Mouse (Mus musculus) MEL (cell line): Measurements from ENCODE around the gene Gne.

ENCODE experiments used
- CTCF ChIP-seq, 3 experiments: IDR thresholded peaks in 2 of 3; conservative IDR thresholded peaks in 1 of 3; 2 replicates each; pipeline ENCODE4 v1.5.1; 2011 to 2012; ENCODE audit warnings: low read length in 3 of 3, low read depth in 2 of 3, mild to moderate bottlenecking in 2 of 3, improper control_type of control experiment in 1 of 3, inconsistent platforms in 1 of 3, mixed read lengths in 1 of 3, moderate library complexity in 1 of 3; ENCODE audit not compliant: control insufficient read depth in 1 of 3, insufficient read depth in 1 of 3, poor library complexity in 1 of 3, severe bottlenecking in 1 of 3
- ELF1 ChIP-seq: IDR thresholded peaks from 2 replicates; pipeline ENCODE4 v1.6.1; 2014; ENCODE audit warnings: low read depth, mild to moderate bottlenecking, inconsistent platforms, low read length, improper control_type of control experiment, moderate library complexity
- EP300 ChIP-seq, 2 experiments: IDR thresholded peaks; 2 replicates each; pipeline ENCODE4 v1.6.1; 2011; ENCODE audit warnings: improper control_type of control experiment in 2 of 2, low read length in 2 of 2, low read depth in 1 of 2, mild to moderate bottlenecking in 1 of 2
- HCFC1 ChIP-seq: IDR thresholded peaks from 2 replicates; pipeline ENCODE4 v1.6.1; 2012; ENCODE audit warnings: low read depth, mild to moderate bottlenecking, inconsistent platforms, low read length, improper control_type of control experiment, moderate library complexity
- POLR2A ChIP-seq, 2 experiments: IDR thresholded peaks; 2 replicates each; pipeline ENCODE4 v1.6.1; 2011 to 2012; ENCODE audit warnings: low read length in 2 of 2, mild to moderate bottlenecking in 2 of 2, control low read depth in 1 of 2, improper control_type of control experiment in 1 of 2, low read depth in 1 of 2, moderate library complexity in 1 of 2; ENCODE audit not compliant: control insufficient read depth in 1 of 2, insufficient read depth in 1 of 2, poor library complexity in 1 of 2
- TCF12 ChIP-seq: IDR thresholded peaks from 2 replicates; pipeline ENCODE4 v1.6.1; 2014; ENCODE audit warnings: low read depth, mild to moderate bottlenecking, inconsistent platforms, low read length, improper control_type of control experiment, moderate library complexity
- UBTF ChIP-seq: IDR thresholded peaks from 2 replicates; pipeline ENCODE4 v1.6.1; 2012; ENCODE audit warnings: low read depth, mild to moderate bottlenecking, inconsistent platforms, low read length, improper control_type of control experiment, moderate library complexity, borderline replicate concordance; ENCODE audit not compliant: insufficient read depth

DNA sequence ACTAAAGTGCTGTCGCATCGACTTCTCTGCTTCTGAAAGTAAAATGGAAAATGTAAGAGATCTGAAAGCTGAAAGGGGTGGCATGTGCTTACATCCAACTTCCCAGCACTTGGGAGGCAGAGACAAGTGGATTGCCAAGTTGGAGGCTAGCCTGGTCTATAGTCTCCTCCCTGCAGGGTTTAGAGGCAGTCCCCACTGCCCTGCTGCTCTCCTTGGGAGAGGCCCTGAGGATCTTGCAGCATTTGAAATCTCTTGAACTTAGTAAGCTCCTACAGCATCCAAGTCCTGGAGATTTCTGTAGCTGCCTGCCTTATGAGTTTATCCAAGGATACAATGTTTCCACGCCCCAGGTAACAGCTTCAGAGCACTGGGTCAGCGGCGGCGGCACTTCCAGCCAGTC, 24.3 kb upstream of the Gne start:
- TF ChIP-seq CTCF (IDR thresholded peaks at IDR 0.05 in 2 of 3, conservative IDR thresholded peaks at IDR 0.05 in 1 of 3; ENCODE audit: control insufficient read depth in 1 of 3, insufficient read depth in 1 of 3, low read depth in 2 of 3, low read length in 3 of 3, poor library complexity in 1 of 3, severe bottlenecking in 1 of 3), result no peak
- TF ChIP-seq ELF1, result no peak
- TF ChIP-seq TCF12, result no peak
- TF ChIP-seq POLR2A (IDR thresholded peaks at IDR 0.05; ENCODE audit: control insufficient read depth in 1 of 2, insufficient read depth in 1 of 2, low read depth in 1 of 2, low read length in 2 of 2, poor library complexity in 1 of 2), result no peak
- no peak for TF ChIP-seq EP300 (IDR thresholded peaks at IDR 0.05; ENCODE audit: low read depth in 1 of 2, low read length in 2 of 2)
- TF ChIP-seq UBTF, result no peak
- TF ChIP-seq HCFC1, result no peak
